Mouse (Mus musculus): Measurements from ENCODE around the gene Eif3l. TPM values are rescaled to one million over a fixed set of nuclear protein-coding genes. Genes with fewer than 3 reads are reported as not detected.

The Eif3l gene
- polyA plus RNA-seq, 1 experiment from 2014 or later, result 199 TPM

GRCm38 (mm10) chr15:79075658-79076365, 833 bp downstream of the Eif3l start:
- Histone ChIP-seq H3K27ac (peak overlapping the region; percentile 85; the same call in 1 of the 2 replicates), H3K27me3 (ENCODE audit: insufficient read depth, low read length) (no peaks in the 10 kb centered on the region), H3K9me3 (replicated peaks; ENCODE audit: low read length) (no peaks in the 10 kb centered on the region), H3K4me2 (ENCODE audit: low read length) (peak overlapping the region; percentile 81), H3K9ac (ENCODE audit: low read depth, low read length) (peak overlapping the region; percentile 80), H3K36me3 (ENCODE audit: insufficient read depth, low read length) (peaks cover 22% of the 10 kb centered on the region), H3K4me1 (replicated peaks; ENCODE audit: insufficient read depth, low read length) (peaks cover 12% of the 10 kb centered on the region; the same call in 1 of the 2 replicates), H3K4me3 (replicated peaks; ENCODE audit: low read depth, low read length) (peak overlapping the region; percentile 79)
- TF ChIP-seq CTCF (IDR thresholded peaks at IDR 0.05; ENCODE audit: low read depth), result no peak
- DNase-seq (ENCODE audit: low spot score), result no peak
- WGBS, result 28% methylated on average over 15 of the region's 15 CpGs
- ATAC-seq (replicated peaks; ENCODE audit: low FRiP score, low read depth), result no peak

- 0 out of 2 replicates have a peak, but pooled peaks have one; percentile 49 for ATAC-seq (replicated peaks; ENCODE audit: low FRiP score, low read depth)
Observed at GRCm38 (mm10) chr15:79079567-79079966, 4.6 kb downstream of the Eif3l start.

DNA sequence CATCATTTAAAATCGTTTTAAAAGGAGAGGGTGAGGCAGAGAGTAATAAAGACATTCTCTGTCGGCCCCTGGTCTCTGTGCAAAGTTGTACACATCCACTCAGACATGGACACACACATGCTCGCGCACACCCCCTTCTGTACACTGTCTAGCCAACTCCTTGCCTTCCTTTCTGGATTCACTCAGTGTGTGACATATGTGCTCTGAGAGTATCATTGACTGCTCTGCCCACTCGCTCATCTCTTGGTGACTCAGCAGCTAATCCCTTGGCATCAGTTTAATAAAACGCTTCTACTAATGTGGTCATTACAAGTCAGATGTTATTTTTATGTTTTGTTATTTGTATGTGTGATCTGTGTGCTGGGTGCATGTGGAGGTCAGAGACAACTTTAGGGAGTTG, 17.3 kb downstream of the Eif3l start:
- WGBS, result 84% methylated on average over 6 of the region's 6 CpGs
- Histone ChIP-seq H3K27ac (no peak overlapping the region), H3K9me3 (replicated peaks; ENCODE audit: low read length) (no peaks in the 10 kb centered on the region), H3K36me3 (ENCODE audit: insufficient read depth, low read length) (peaks cover 68% of the 10 kb centered on the region), H3K4me2 (ENCODE audit: low read length) (no peak overlapping the region), H3K27me3 (ENCODE audit: insufficient read depth, low read length) (no peaks in the 10 kb centered on the region), H3K9ac (ENCODE audit: low read depth, low read length) (no peak overlapping the region), H3K4me3 (replicated peaks; ENCODE audit: low read depth, low read length) (no peak overlapping the region), H3K4me1 (replicated peaks; ENCODE audit: insufficient read depth, low read length) (peaks cover 11% of the 10 kb centered on the region; the same call in 1 of the 2 replicates)
- no peak for ATAC-seq (replicated peaks; ENCODE audit: low FRiP score, low read depth)
- DNase-seq (ENCODE audit: low spot score), result no peak
- no peak for TF ChIP-seq CTCF (IDR thresholded peaks at IDR 0.05; ENCODE audit: low read depth)

More at GRCm38 (mm10) chr15:79079567-79079966, 4.6 kb downstream of the Eif3l start:
- TF ChIP-seq CTCF (IDR thresholded peaks at IDR 0.05; ENCODE audit: low read depth), result no peak
- Histone ChIP-seq H3K27ac (no peak overlapping the region), H3K36me3 (ENCODE audit: insufficient read depth, low read length) (peaks cover 58% of the 10 kb centered on the region), H3K9ac (ENCODE audit: low read depth, low read length) (no peak overlapping the region), H3K4me2 (ENCODE audit: low read length) (no peak overlapping the region), H3K9me3 (replicated peaks; ENCODE audit: low read length) (no peaks in the 10 kb centered on the region), H3K4me3 (replicated peaks; ENCODE audit: low read depth, low read length) (no peak overlapping the region), H3K4me1 (replicated peaks; ENCODE audit: insufficient read depth, low read length) (peaks cover 7% of the 10 kb centered on the region; the same call in 1 of the 2 replicates), H3K27me3 (ENCODE audit: insufficient read depth, low read length) (no peaks in the 10 kb centered on the region)
- 79% methylated on average over 7 of the region's 7 CpGs for WGBS
- no peak for DNase-seq (ENCODE audit: low spot score)

DNA sequence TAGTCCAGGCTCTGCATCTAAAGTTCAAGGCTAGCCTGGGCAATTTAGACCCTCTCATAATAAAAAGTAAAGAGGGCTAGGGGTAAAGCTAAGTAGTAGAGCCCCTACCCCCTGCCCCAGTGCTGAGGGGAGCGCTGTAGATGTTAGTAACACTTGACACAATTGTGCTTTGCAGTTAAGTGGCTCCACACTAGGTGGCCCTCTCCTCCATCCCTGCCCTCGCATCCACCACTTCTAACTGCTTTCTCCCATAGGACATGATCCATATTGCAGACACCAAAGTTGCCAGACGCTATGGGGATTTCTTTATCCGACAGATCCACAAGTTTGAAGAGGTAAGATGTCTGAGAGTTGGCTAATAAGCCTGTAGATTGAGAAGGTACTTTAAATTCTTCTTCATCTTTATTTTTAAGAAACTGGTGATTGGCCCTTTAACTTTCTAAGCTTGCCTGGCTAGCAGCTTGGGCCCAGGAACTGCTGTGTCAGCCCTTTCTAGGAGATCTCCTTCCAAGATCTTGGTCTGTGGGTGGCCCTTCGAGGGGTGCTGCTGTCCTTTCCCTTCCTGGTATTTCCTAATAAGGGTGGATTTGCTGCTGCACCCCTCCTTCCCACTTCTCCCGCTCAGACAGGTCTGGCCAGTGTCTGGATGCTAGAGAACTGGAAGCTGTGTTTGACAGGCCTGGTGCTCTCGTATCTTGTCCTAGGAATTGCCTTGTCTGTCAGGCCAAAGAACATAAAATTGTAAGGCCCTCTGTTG, 18.3 kb downstream of the Eif3l start:
- no peak overlapping the region for H3K4me3 ChIP-seq (replicated peaks; ENCODE audit: low read depth, low read length)
- no peaks in the 10 kb centered on the region for H3K9me3 ChIP-seq (replicated peaks; ENCODE audit: low read length)
- H3K27me3 ChIP-seq (ENCODE audit: insufficient read depth, low read length), result no peaks in the 10 kb centered on the region
- H3K36me3 ChIP-seq (ENCODE audit: insufficient read depth, low read length), result peaks cover 64% of the 10 kb centered on the region
- H3K27ac ChIP-seq, result no peak overlapping the region
- 55% methylated on average over 7 of the region's 7 CpGs for WGBS
- H3K4me2 ChIP-seq (ENCODE audit: low read length), result no peak overlapping the region
- DNase-seq (ENCODE audit: low spot score) (peak; percentile 70), ATAC-seq (replicated peaks; ENCODE audit: low FRiP score, low read depth) (no peak)
- peaks cover 20% of the 10 kb centered on the region; the same call in 1 of the 2 replicates for H3K4me1 ChIP-seq (replicated peaks; ENCODE audit: insufficient read depth, low read length)
- H3K9ac ChIP-seq (ENCODE audit: low read depth, low read length), result no peak overlapping the region
- peak; percentile 72 for TF ChIP-seq CTCF (IDR thresholded peaks at IDR 0.05; ENCODE audit: low read depth)

DNA sequence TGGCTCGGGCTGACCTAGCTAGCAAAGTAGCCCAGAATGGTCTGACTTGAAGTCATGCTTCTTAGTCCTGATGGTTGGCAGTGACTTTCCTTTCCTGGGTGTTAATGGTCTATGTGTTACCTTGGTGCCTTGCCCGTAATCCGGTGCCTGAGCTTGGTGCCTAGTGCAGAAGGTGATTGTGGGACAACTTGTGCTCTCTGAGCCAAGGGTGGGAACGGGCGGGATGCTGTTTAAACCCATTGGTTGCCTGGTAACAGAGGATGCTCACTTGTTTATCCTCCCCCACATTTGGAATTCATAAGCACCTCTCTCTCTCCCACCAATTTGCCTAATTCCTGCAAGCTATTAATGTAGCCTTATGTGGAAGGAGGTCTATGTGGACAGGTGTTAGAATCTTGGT, 20.5 kb downstream of the Eif3l start:
- H3K9me3 ChIP-seq (replicated peaks; ENCODE audit: low read length), result no peaks in the 10 kb centered on the region
- WGBS, result 87% methylated on average over 5 of the region's 5 CpGs
- no peak for DNase-seq (ENCODE audit: low spot score)
- no peak overlapping the region for H3K27ac ChIP-seq
- no peak for ATAC-seq (replicated peaks; ENCODE audit: low FRiP score, low read depth)
- no peak for TF ChIP-seq CTCF (IDR thresholded peaks at IDR 0.05; ENCODE audit: low read depth)
- no peak overlapping the region for H3K4me2 ChIP-seq (ENCODE audit: low read length)
- H3K4me3 ChIP-seq (replicated peaks; ENCODE audit: low read depth, low read length), result no peak overlapping the region
- H3K27me3 ChIP-seq (ENCODE audit: insufficient read depth, low read length), result no peaks in the 10 kb centered on the region
- H3K4me1 ChIP-seq (replicated peaks; ENCODE audit: insufficient read depth, low read length), result peaks cover 24% of the 10 kb centered on the region; the same call in 1 of the 2 replicates
- H3K36me3 ChIP-seq (ENCODE audit: insufficient read depth, low read length), result peaks cover 45% of the 10 kb centered on the region
- no peak overlapping the region for H3K9ac ChIP-seq (ENCODE audit: low read depth, low read length)

- H3K4me3 ChIP-seq (replicated peaks; ENCODE audit: low read depth, low read length), result no peak overlapping the region
- peaks cover 36% of the 10 kb centered on the region for H3K36me3 ChIP-seq (ENCODE audit: insufficient read depth, low read length)
- TF ChIP-seq CTCF (IDR thresholded peaks at IDR 0.05; ENCODE audit: low read depth), result no peak
- H3K4me1 ChIP-seq (replicated peaks; ENCODE audit: insufficient read depth, low read length), result peaks cover 27% of the 10 kb centered on the region; the same call in 1 of the 2 replicates
- 0 out of 2 replicates have a peak overlapping the region, but pooled peaks have one; percentile 9 for H3K9ac ChIP-seq (ENCODE audit: low read depth, low read length)
- H3K9me3 ChIP-seq (replicated peaks; ENCODE audit: low read length), result no peaks in the 10 kb centered on the region
- ATAC-seq (replicated peaks; ENCODE audit: low FRiP score, low read depth) (no peak), DNase-seq (ENCODE audit: low spot score) (peak; percentile 20)
- H3K4me2 ChIP-seq (ENCODE audit: low read length), result no peak overlapping the region
- peak overlapping the region; percentile 72; the same call in 1 of the 2 replicates for H3K27ac ChIP-seq
- WGBS, result 39% methylated on average over 3 of the region's 3 CpGs
- H3K27me3 ChIP-seq (ENCODE audit: insufficient read depth, low read length), result no peaks in the 10 kb centered on the region
Observed at GRCm38 (mm10) chr15:79096556-79096955, 21.6 kb downstream of the Eif3l start.
